Mouse (Mus musculus) urinary bladder, postnatal 25 days (tissue): ENCODE data around the gene Rab20.

ENCODE experiments used
- DNase-seq: peaks from one replicate; pipeline ENCODE4 v3.0.0; 2022; ENCODE audit warnings: low spot score

Rab20 gene

GRCm38 (mm10) chr8:11404614-11405013 is 73.9 kb downstream of the Rab20 start:
- DNase-seq = no peak

- no peak for DNase-seq
Measured at GRCm38 (mm10) chr8:11403813-11404212, 74.7 kb downstream of the Rab20 start.
